Mouse (Mus musculus) liver, postnatal 0 days (tissue): ENCODE measurements around the gene Psmd9.

Experiments used
- CTCF ChIP-seq: sonication (generic); IDR thresholded peaks from 2 replicates; pipeline ENCODE4 v1.5.1; 2016; ENCODE audit warnings: antibody characterized with exemption, low read depth
- EP300 ChIP-seq: IDR thresholded peaks from 2 replicates; pipeline ENCODE4 v1.6.1; 2016; ENCODE audit warnings: antibody characterized with exemption, low read depth, mild to moderate bottlenecking

DNA sequence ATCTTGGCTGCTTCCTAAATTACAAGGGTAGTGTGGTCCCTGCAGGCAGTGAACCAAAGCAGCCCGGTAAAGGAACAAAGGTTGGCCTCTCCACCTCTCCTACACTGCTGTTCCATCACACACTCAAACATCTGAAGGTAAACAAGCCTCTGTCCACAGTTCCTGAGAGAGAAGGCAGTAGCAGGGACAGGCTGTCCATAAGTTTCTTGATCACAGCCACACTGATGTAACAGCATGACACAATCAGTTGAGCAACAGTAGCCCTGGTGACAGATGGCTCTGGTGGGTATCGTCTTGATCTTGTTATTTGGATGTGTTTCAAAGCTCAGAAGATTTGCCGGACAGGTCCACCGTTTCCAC, 53.8 kb downstream of the Psmd9 start:
- peak; percentile 94 for TF ChIP-seq EP300
- no peak for TF ChIP-seq CTCF
